8 mouse cellular contexts compared by ENCODE assay signal in genomic region chr11:109311885-109312605, GRCm38 (mm10). TPM values are rescaled to one million over a fixed set of nuclear protein-coding genes. Genes with fewer than 3 reads are reported as not detected.
DNase-seq lines count a peak whose midpoint lies in the region; ATAC-seq and TF ChIP-seq lines count a peak whose summit lies in the region.

No protein-coding gene starts in this region.

- peak overlapping the region; percentile 49; the same call in 1 of the 2 replicates for H3K27ac ChIP-seq in forebrain, embryonic 14.5 days (ENCODE audit: low read depth, low read length)
- no peak overlapping the region for H3K27ac ChIP-seq in liver, embryonic 16.5 days (ENCODE audit: low read length)
- H3K27ac ChIP-seq in neural tube, embryonic 12.5 days: no peak overlapping the region
- peak overlapping the region; percentile 62; the same call in 1 of the 2 replicates for H3K27ac ChIP-seq in testis, adult 2 months (ENCODE audit: control insufficient read depth, insufficient read depth, low read depth, low read length)

- H3K79me2 ChIP-seq in C2C12 (ENCODE audit: control insufficient read depth, insufficient read depth): no peaks in the 10 kb centered on the region

- TF ChIP-seq POLR2A in testis, adult 2 months (IDR thresholded peaks at IDR 0.05; ENCODE audit: control insufficient read depth, low read depth, low read length): peak; percentile 65

- no peak overlapping the region for H3ac ChIP-seq in C2C12 (ENCODE audit: control insufficient read depth, insufficient read length, low read depth)

- no peaks in the 10 kb centered on the region for H3K27me3 ChIP-seq in C2C12 (ENCODE audit: control insufficient read depth, insufficient read depth, insufficient read length)
- H3K27me3 ChIP-seq in forebrain, embryonic 14.5 days (replicated peaks; ENCODE audit: control insufficient read depth, insufficient read depth, low read length): no peaks in the 10 kb centered on the region
- no peaks in the 10 kb centered on the region; the same call in 1 of the 2 replicates for H3K27me3 ChIP-seq in liver, embryonic 16.5 days (ENCODE audit: control insufficient read depth, insufficient read depth, low read depth, low read length)
- H3K27me3 ChIP-seq in neural tube, embryonic 12.5 days (replicated peaks): peaks cover 6% of the 10 kb centered on the region; the same call in 1 of the 2 replicates
- no peaks in the 10 kb centered on the region for H3K27me3 ChIP-seq in testis, adult 2 months (ENCODE audit: control insufficient read depth, insufficient read depth, low read length)

- ATAC-seq in forebrain, embryonic 14.5 days: peak; percentile 98
- ATAC-seq in liver, embryonic 16.5 days (ENCODE audit: low read depth): peak; percentile 59
- ATAC-seq in neural tube, embryonic 12.5 days (ENCODE audit: low FRiP score, low read depth): peak; percentile 94

- H3K9ac ChIP-seq in forebrain, embryonic 14.5 days (ENCODE audit: low read length): peak overlapping the region; percentile 76
- H3K9ac ChIP-seq in liver, embryonic 16.5 days (ENCODE audit: low read depth, low read length): peak overlapping the region; percentile 55
- H3K9ac ChIP-seq in neural tube, embryonic 12.5 days: peak overlapping the region; percentile 66

- H3K4me2 ChIP-seq in forebrain, embryonic 14.5 days (ENCODE audit: low read length): peak overlapping the region; percentile 59
- H3K4me2 ChIP-seq in liver, embryonic 16.5 days (ENCODE audit: low read depth, low read length): peak overlapping the region; percentile 63
- H3K4me2 ChIP-seq in neural tube, embryonic 12.5 days (replicated peaks): peak overlapping the region; percentile 61

- 16% methylated on average over 20 of the region's 20 CpGs for WGBS in forebrain, embryonic 14.5 days
- 12% methylated on average over 20 of the region's 20 CpGs for WGBS in large intestine, adult 2 months
- WGBS in liver, embryonic 16.5 days (ENCODE audit: insufficient replicate concordance): 10% methylated on average over 20 of the region's 20 CpGs
- 18% methylated on average over 20 of the region's 20 CpGs for WGBS in neural tube, embryonic 12.5 days

- TF ChIP-seq CTCF in C2C12 (IDR thresholded peaks at IDR 0.05; ENCODE audit: control insufficient read depth, insufficient read depth, insufficient read length): no peak
- no peak for TF ChIP-seq CTCF in testis, adult 2 months (IDR thresholded peaks at IDR 0.05; ENCODE audit: control insufficient read depth, insufficient read depth, insufficient replicate concordance, low read depth, low read length)

- H3K4me3 ChIP-seq in C2C12 (ENCODE audit: insufficient read depth, poor library complexity, severe bottlenecking): peak overlapping the region; percentile 15
- peak overlapping the region; percentile 45 for H3K4me3 ChIP-seq in forebrain, embryonic 14.5 days (ENCODE audit: low read depth, low read length)
- H3K4me3 ChIP-seq in liver, embryonic 16.5 days (ENCODE audit: low read depth, low read length): peak overlapping the region; percentile 65
- H3K4me3 ChIP-seq in neural tube, embryonic 12.5 days: peak overlapping the region; percentile 57
- H3K4me3 ChIP-seq in testis, adult 2 months (ENCODE audit: control insufficient read depth, low read depth, low read length): peak overlapping the region; percentile 89

- intact Hi-C loops in heart, postnatal 14 days (cut with DNase I): no loop called here

- H3K4me1 ChIP-seq in forebrain, embryonic 14.5 days (ENCODE audit: control insufficient read depth, insufficient read depth, low read length): no peaks in the 10 kb centered on the region; the same call in 1 of the 2 replicates
- H3K4me1 ChIP-seq in liver, embryonic 16.5 days (ENCODE audit: control insufficient read depth, low read depth, low read length): no peaks in the 10 kb centered on the region
- H3K4me1 ChIP-seq in neural tube, embryonic 12.5 days: no peaks in the 10 kb centered on the region
- H3K4me1 ChIP-seq in testis, adult 2 months (ENCODE audit: control insufficient read depth, insufficient read depth, low read length): peaks cover 5% of the 10 kb centered on the region

- DNase-seq in c-Kit-positive CD71-positive TER-119-positive erythroid progenitor cells, embryonic 14.5 days (ENCODE audit: low spot score): peak; percentile 18
- peak; percentile 92 for DNase-seq in forebrain, embryonic 14.5 days (ENCODE audit: low spot score)
- DNase-seq in heart, postnatal 14 days: peak; percentile 62 to 74
- DNase-seq in large intestine, adult 2 months (ENCODE audit: low read depth, low spot score): peak; percentile 57

- H3K9me3 ChIP-seq in forebrain, embryonic 14.5 days (replicated peaks; ENCODE audit: control insufficient read depth, low read length): no peaks in the 10 kb centered on the region
- no peaks in the 10 kb centered on the region for H3K9me3 ChIP-seq in liver, embryonic 16.5 days (replicated peaks; ENCODE audit: control insufficient read depth, low read length)
- H3K9me3 ChIP-seq in neural tube, embryonic 12.5 days: no peaks in the 10 kb centered on the region

- no peaks in the 10 kb centered on the region for H3K79me3 ChIP-seq in C2C12 (ENCODE audit: low read depth)

- H3K36me3 ChIP-seq in C2C12 (ENCODE audit: control insufficient read depth, insufficient read depth): no peaks in the 10 kb centered on the region
- H3K36me3 ChIP-seq in forebrain, embryonic 14.5 days (ENCODE audit: control insufficient read depth, insufficient read depth, low read length): no peaks in the 10 kb centered on the region
- no peaks in the 10 kb centered on the region for H3K36me3 ChIP-seq in liver, embryonic 16.5 days (ENCODE audit: control insufficient read depth, insufficient read depth)
- no peaks in the 10 kb centered on the region for H3K36me3 ChIP-seq in neural tube, embryonic 12.5 days
- no peaks in the 10 kb centered on the region for H3K36me3 ChIP-seq in testis, adult 2 months (ENCODE audit: control insufficient read depth, insufficient read depth, low read length)

TF ChIP-seq in C2C12, 6 proteins besides CTCF, POLR2A, EP300 and RAD21:
- TF ChIP-seq FOSL1 (IDR thresholded peaks at IDR 0.05; ENCODE audit: insufficient read depth, low read length, poor library complexity, severe bottlenecking) (no peak), MYOG (IDR thresholded peaks at IDR 0.05; ENCODE audit: control insufficient read depth, extremely low read depth, insufficient read length) (no peak), MYOD1 (IDR thresholded peaks at IDR 0.05; ENCODE audit: control insufficient read depth, insufficient read length, low read depth) (no peak), CEBPB (IDR thresholded peaks at IDR 0.05; ENCODE audit: low read depth) (no peak), MAX (IDR thresholded peaks at IDR 0.05) (no peak), USF1 (IDR thresholded peaks at IDR 0.05; ENCODE audit: low read depth) (no peak)

RNA-seq across cellular contexts. Expression of gene Rgs9, which starts 14.1 kb away (rescaled TPM):
- polyA plus RNA-seq in C2C12 (2012; fragmentation: generic; extraction: Trizol): 0.02 TPM
- polyA plus RNA-seq in forebrain, embryonic 14.5 days (2014; fragmentation: Nextera tagmentation; extraction: Ambion mirVana): 4.3 and 5.4 TPM in 2 replicates
- under 1 TPM; 0.39 to 0.41 TPM for total RNA-seq in heart, postnatal 14 days (2021)
- polyA plus RNA-seq in large intestine, adult 2 months (2012; rRNA removed): 2.0 and 3.3 TPM in 2 replicates
- 0.02 and 0.13 TPM in 2 replicates for polyA plus RNA-seq in liver, embryonic 16.5 days (2015; fragmentation: Nextera tagmentation; extraction: Ambion mirVana)
- polyA plus RNA-seq in neural tube, embryonic 12.5 days (2016; fragmentation: Nextera tagmentation; extraction: Ambion mirVana): 3.4 TPM in 2 replicates
- polyA plus RNA-seq in testis, adult 2 months (2012; rRNA removed): 0.78 and 1.3 TPM in 2 replicates

RNA-seq across cellular contexts. Expression of gene Gna13, which starts 50.6 kb away (rescaled TPM):
- polyA plus RNA-seq in C2C12 (2012; fragmentation: generic; extraction: Trizol): 18.1 TPM
- 13.7 and 16.3 TPM in 2 replicates for polyA plus RNA-seq in forebrain, embryonic 14.5 days (2014; fragmentation: Nextera tagmentation; extraction: Ambion mirVana)
- total RNA-seq in heart, postnatal 14 days (2021): 10 to 100 TPM; 37.6 to 38.4 TPM
- 29.9 and 50.5 TPM in 2 replicates for polyA plus RNA-seq in large intestine, adult 2 months (2012; rRNA removed)
- 14.1 and 15.6 TPM in 2 replicates for polyA plus RNA-seq in liver, embryonic 16.5 days (2015; fragmentation: Nextera tagmentation; extraction: Ambion mirVana)
- 18.6 and 18.7 TPM in 2 replicates for polyA plus RNA-seq in neural tube, embryonic 12.5 days (2016; fragmentation: Nextera tagmentation; extraction: Ambion mirVana)
- 30.3 and 37.7 TPM in 2 replicates for polyA plus RNA-seq in testis, adult 2 months (2012; rRNA removed)

Comparison
In these comparisons a context has a peak if more than half of its experiments do, and no peak if none do; other contexts are left out.
1. H3K4me3 ChIP-seq: peak in every context shown above with its lines; median percentile 89 in testis, adult 2 months; 65 in liver, embryonic 16.5 days; 57 in neural tube, embryonic 12.5 days; 45 in forebrain, embryonic 14.5 days; 15 in C2C12.
2. DNase-seq: peak in every context shown above with its lines; median percentile 92 in forebrain, embryonic 14.5 days; 68 in heart, postnatal 14 days; 57 in large intestine, adult 2 months; 18 in c-Kit-positive CD71-positive TER-119-positive erythroid progenitor cells, embryonic 14.5 days.
3. H3K27ac ChIP-seq: peak in forebrain, embryonic 14.5 days (single experiment) and testis, adult 2 months (single experiment); none in liver, embryonic 16.5 days (single experiment) and neural tube, embryonic 12.5 days (single experiment).
4. Peak in every context shown above with its lines, with median percentiles within 50 percentile points of each other: ATAC-seq, H3K4me2 ChIP-seq and H3K9ac ChIP-seq.